Mouse (Mus musculus) inflammation-experienced regulatory T-cells, adult 6 months (primary cell): ENCODE results near the gene Ssxb8. TPM values are rescaled to one million over a fixed set of nuclear protein-coding genes. Genes with fewer than 3 reads are reported as not detected.
"Not testable (repeated sequence)": the region's sequence is repeated elsewhere in the genome, so short reads cannot be mapped to it uniquely, and the experiment has no call there.

Experiments
- ATAC-seq: one replicate; pipeline ENCODE4 v1.8.0; 2017
- polyA plus RNA-seq, 3 experiments: library from polyadenylated mRNA; unstranded; fragments of 100-300 nt; shearing (Covaris generic); gene quantifications; one replicate each; pipeline ENCODE4 v1.2.1; 2017

Ssxb8 gene
- not detected for polyA plus RNA-seq

DNA sequence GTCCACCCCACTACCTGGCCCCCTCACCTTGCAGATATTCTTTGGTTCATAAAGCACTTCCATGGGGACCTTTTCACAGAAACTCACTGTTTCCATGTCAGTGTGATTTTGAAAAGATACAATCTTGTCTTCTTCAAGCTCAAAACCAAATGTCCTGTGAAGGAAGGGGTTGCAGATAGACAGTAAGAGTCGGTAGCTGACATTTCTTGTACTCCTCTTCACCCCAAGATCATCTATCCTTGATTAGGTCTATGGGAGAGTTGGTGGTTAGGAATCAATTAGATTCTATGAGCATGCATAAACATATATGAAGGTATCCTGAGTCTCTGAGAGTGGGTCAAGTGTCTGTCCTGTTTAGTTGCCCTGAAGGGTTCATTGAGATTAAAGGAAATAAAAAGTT lies at the start of gene Ssxb8:
Ssxb8 (minus strand) TSS at position 101 of the 400 bp plus-strand sequence.
- ATAC-seq, result not testable (repeated sequence)

DNA sequence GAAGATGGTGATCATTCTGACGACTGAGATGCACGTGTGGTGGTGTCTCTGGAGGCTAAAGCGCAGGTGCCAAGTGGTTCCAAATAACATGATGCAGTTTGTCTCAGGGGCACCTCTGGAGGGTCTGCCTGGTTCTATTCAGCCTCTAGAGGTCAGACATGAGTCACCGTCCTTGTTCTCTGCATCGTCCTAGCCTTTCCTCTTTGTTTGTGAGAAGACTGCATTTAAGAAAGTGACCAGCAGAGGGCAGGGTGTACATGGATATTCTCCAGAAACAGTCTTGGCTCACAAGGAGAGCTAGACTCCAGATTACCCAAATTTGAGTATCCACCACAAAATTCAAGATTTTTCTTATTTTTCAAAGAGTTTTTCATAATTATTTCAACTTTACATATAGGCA lies 42.3 kb upstream of the Ssxb8 start:
- ATAC-seq, result no peak

DNA sequence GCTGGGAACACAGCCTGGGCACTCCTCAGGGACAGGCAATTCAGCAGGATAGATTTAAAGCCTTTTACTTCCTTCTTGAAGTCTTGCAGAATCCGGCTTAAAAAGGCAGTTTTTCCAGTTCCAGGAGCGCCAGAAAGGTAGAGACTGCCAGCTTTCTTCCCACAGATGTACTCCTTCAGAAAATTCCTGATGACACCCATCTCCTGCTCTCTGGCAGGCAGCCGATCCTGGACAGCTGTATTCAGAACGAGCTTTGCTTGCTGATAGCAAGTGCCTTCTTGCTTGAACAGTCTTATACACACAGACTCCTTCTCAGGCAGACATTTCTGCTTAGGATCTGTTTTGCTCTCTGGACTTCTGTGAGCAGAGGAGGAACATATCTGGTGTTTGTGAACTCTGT lies 27.6 kb downstream of the Ssxb8 start:
- no peak for ATAC-seq

Other genes with a start within 250 kb of the Ssxb8 start
- gene Ssxb2, start 229.1 kb downstream of the Ssxb8 start, polyA plus RNA-seq, result not detected
- gene Gm14459, start 165.9 kb downstream of the Ssxb8 start, polyA plus RNA-seq, result not detected
- not detected for gene Ssxb6, start 142.6 kb downstream of the Ssxb8 start, polyA plus RNA-seq
- not detected for gene Ssxb3, start 99.0 kb downstream of the Ssxb8 start, polyA plus RNA-seq
- not detected for gene Ssx9, start 57.6 kb upstream of the Ssxb8 start, polyA plus RNA-seq
- gene Ssxb5, start 112.8 kb upstream of the Ssxb8 start, polyA plus RNA-seq, result not detected
- gene Gm6592, start 153.2 kb upstream of the Ssxb8 start, polyA plus RNA-seq, result not detected
- not detected for gene Gm5751, start 183.4 kb upstream of the Ssxb8 start, polyA plus RNA-seq
- gene B630019K06Rik, start 201.5 kb upstream of the Ssxb8 start, polyA plus RNA-seq, result under 1 TPM; 0.18 to 0.30 (median 0.29) TPM